Mouse (Mus musculus) c-Kit-negative CD71-positive TER-119-positive erythroid progenitor cells, embryonic 14.5 days (primary cell): ENCODE measurements around the gene Dync1i1.

Experiments used
- DNase-seq: peaks from one replicate; pipeline ENCODE4 v3.0.0-alpha.2; 2013; ENCODE audit warnings: low read depth, low spot score

Gene Dync1i1

GRCm38 (mm10) chr6:6053946-6054345 is 328.5 kb downstream of the Dync1i1 start:
- no peak for DNase-seq

- no peak for DNase-seq
Measured at GRCm38 (mm10) chr6:6058548-6058947, 333.1 kb downstream of the Dync1i1 start.

GRCm38 (mm10) chr6:6067201-6067600 is 341.8 kb downstream of the Dync1i1 start:
- no peak for DNase-seq

- no peak for DNase-seq
Measured at GRCm38 (mm10) chr6:6070015-6070414, 344.6 kb downstream of the Dync1i1 start.

- DNase-seq, result no peak
Measured at GRCm38 (mm10) chr6:6071038-6071437, 345.6 kb downstream of the Dync1i1 start.

GRCm38 (mm10) chr6:6075940-6076447 is 350.6 kb downstream of the Dync1i1 start:
- DNase-seq, result no peak

GRCm38 (mm10) chr6:6077234-6077633 is 351.8 kb downstream of the Dync1i1 start:
- DNase-seq, result no peak
